Mouse (Mus musculus) limb, embryonic 13.5 days (tissue): Measurements from ENCODE around the gene Gm47289. TPM values are rescaled to one million over a fixed set of nuclear protein-coding genes. Genes with fewer than 3 reads are reported as not detected.

Experiments
- ATAC-seq: fragments of 200-750 bp; cut with Nextera tagmentation; 2 replicates; pipeline ENCODE4 v1.8.0; 2017; ENCODE audit warnings: low read depth, moderate number of reproducible peaks, moderate TSS enrichment; ENCODE audit not compliant: low FRiP score
- H3K27ac ChIP-seq: fragments of 300-500 bp; sonication (generic); 2 replicates; pipeline ENCODE4 v1.5.1; 2015; ENCODE audit warnings: inconsistent platforms, mild to moderate bottlenecking, moderate library complexity
- H3K27me3 ChIP-seq: fragments of 300-500 bp; sonication (generic); 2 replicates; pipeline ENCODE4 v1.6.1; 2015; ENCODE audit warnings: mild to moderate bottlenecking, inconsistent platforms
- H3K36me3 ChIP-seq: fragments of 300-500 bp; sonication (generic); 2 replicates; pipeline ENCODE4 v1.6.1; 2015; ENCODE audit warnings: inconsistent platforms, mild to moderate bottlenecking, moderate library complexity
- H3K4me1 ChIP-seq: fragments of 300-500 bp; sonication (generic); 2 replicates; pipeline ENCODE4 v1.6.1; 2015; ENCODE audit warnings: inconsistent platforms
- H3K4me2 ChIP-seq: fragments of 300-500 bp; sonication (generic); replicated peaks from 2 replicates; pipeline ENCODE4 v1.6.1; 2015; ENCODE audit warnings: inconsistent platforms, mild to moderate bottlenecking, moderate library complexity
- H3K4me3 ChIP-seq: fragments of 300-500 bp; sonication (generic); 2 replicates; pipeline ENCODE4 v1.5.1; 2015; ENCODE audit warnings: moderate library complexity, mild to moderate bottlenecking, inconsistent platforms
- H3K9ac ChIP-seq: fragments of 300-500 bp; sonication (generic); 2 replicates; pipeline ENCODE4 v1.6.1; 2015; ENCODE audit warnings: mild to moderate bottlenecking, inconsistent platforms
- H3K9me3 ChIP-seq: fragments of 300-500 bp; sonication (generic); 2 replicates; pipeline ENCODE4 v1.6.1; 2016; ENCODE audit warnings: inconsistent platforms
- WGBS: fragments of 180-500 bp; shearing (Covaris S2); methylation state at CpG from one replicate; pipeline ENCODE4 v1.1.7; 2015; 5-methylcytosine and 5-hydroxymethylcytosine counted together
- polyA plus RNA-seq: library from polyadenylated mRNA; unstranded; fragments of >200 nt; fragmentation: Nextera tagmentation; extraction: Ambion mirVana; gene quantifications from 2 replicates; pipeline ENCODE4 v1.2.1, GENCODE M21; 2015

Gm47289 gene
- polyA plus RNA-seq, 1 experiment from 2014 or later, result not detected

GRCm38 (mm10) chr9:119165548-119165947 is 6.6 kb downstream of the Gm47289 start:
- Histone ChIP-seq H3K9me3 (no peaks in the 10 kb centered on the region), H3K27me3 (no peaks in the 10 kb centered on the region), H3K4me2 (no peak overlapping the region), H3K4me1 (no peaks in the 10 kb centered on the region), H3K9ac (no peak overlapping the region), H3K27ac (no peak overlapping the region), H3K4me3 (no peak overlapping the region), H3K36me3 (no peaks in the 10 kb centered on the region)
- 93% methylated on average over 6 of the region's 6 CpGs for WGBS
- ATAC-seq, result no peak

- Histone ChIP-seq H3K9ac (no peak overlapping the region), H3K4me1 (no peaks in the 10 kb centered on the region), H3K9me3 (no peaks in the 10 kb centered on the region), H3K27me3 (no peaks in the 10 kb centered on the region), H3K4me2 (no peak overlapping the region), H3K4me3 (no peak overlapping the region), H3K27ac (no peak overlapping the region), H3K36me3 (no peaks in the 10 kb centered on the region)
- WGBS, result 93% methylated on average over 2 of the region's 2 CpGs
- ATAC-seq, result no peak
These were observed 8.6 kb downstream of the Gm47289 start for GRCm38 (mm10) chr9:119167608-119168007.

GRCm38 (mm10) chr9:119179292-119179691 is 20.3 kb downstream of the Gm47289 start:
- 87% methylated on average over 11 of the region's 11 CpGs for WGBS
- Histone ChIP-seq H3K9me3 (no peaks in the 10 kb centered on the region), H3K27ac (no peak overlapping the region), H3K27me3 (no peaks in the 10 kb centered on the region), H3K4me2 (no peak overlapping the region), H3K4me1 (0 out of 2 replicates have a peak, but pooled peaks cover 6% of the 10 kb centered on the region), H3K36me3 (no peaks in the 10 kb centered on the region), H3K4me3 (no peak overlapping the region), H3K9ac (no peak overlapping the region)
- ATAC-seq, result no peak

GRCm38 (mm10) chr9:119181241-119181728 is 22.3 kb downstream of the Gm47289 start:
- no peaks in the 10 kb centered on the region for H3K9me3 ChIP-seq
- H3K27ac ChIP-seq, result no peak overlapping the region
- H3K27me3 ChIP-seq, result no peaks in the 10 kb centered on the region
- H3K4me3 ChIP-seq, result no peak overlapping the region
- no peak overlapping the region for H3K9ac ChIP-seq
- no peaks in the 10 kb centered on the region for H3K36me3 ChIP-seq
- 0 out of 2 replicates have a peak, but pooled peaks cover 6% of the 10 kb centered on the region for H3K4me1 ChIP-seq
- WGBS, result 26% methylated on average over 3 of the region's 3 CpGs
- no peak overlapping the region for H3K4me2 ChIP-seq
- ATAC-seq, result no peak

GRCm38 (mm10) chr9:119192202-119192990 is 33.4 kb downstream of the Gm47289 start:
- 37% methylated on average over 11 of the region's 11 CpGs for WGBS
- Histone ChIP-seq H3K27me3 (no peaks in the 10 kb centered on the region), H3K4me1 (no peaks in the 10 kb centered on the region), H3K9ac (no peak overlapping the region), H3K36me3 (no peaks in the 10 kb centered on the region), H3K4me3 (no peak overlapping the region), H3K4me2 (no peak overlapping the region), H3K27ac (no peak overlapping the region), H3K9me3 (no peaks in the 10 kb centered on the region)
- no peak for ATAC-seq

GRCm38 (mm10) chr9:119199151-119199861 is 40.3 kb downstream of the Gm47289 start:
- Histone ChIP-seq H3K9me3 (peaks cover 9% of the 10 kb centered on the region; the same call in 1 of the 2 replicates), H3K9ac (no peak overlapping the region), H3K27ac (no peak overlapping the region), H3K36me3 (no peaks in the 10 kb centered on the region), H3K27me3 (no peaks in the 10 kb centered on the region), H3K4me3 (no peak overlapping the region), H3K4me1 (no peaks in the 10 kb centered on the region), H3K4me2 (no peak overlapping the region)
- WGBS, result 75% methylated on average over 10 of the region's 10 CpGs
- ATAC-seq, result no peak

- Histone ChIP-seq H3K4me3 (no peak overlapping the region), H3K27me3 (no peaks in the 10 kb centered on the region), H3K4me1 (no peaks in the 10 kb centered on the region), H3K27ac (no peak overlapping the region), H3K4me2 (no peak overlapping the region), H3K9ac (no peak overlapping the region), H3K36me3 (no peaks in the 10 kb centered on the region), H3K9me3 (peaks cover 21% of the 10 kb centered on the region)
- 83% methylated on average over 5 of the region's 5 CpGs for WGBS
- ATAC-seq, result no peak
These were observed 42.7 kb downstream of the Gm47289 start for GRCm38 (mm10) chr9:119201653-119202052.

GRCm38 (mm10) chr9:119203617-119204016 is 44.7 kb downstream of the Gm47289 start:
- Histone ChIP-seq H3K9me3 (peaks cover 21% of the 10 kb centered on the region), H3K4me3 (no peak overlapping the region), H3K27ac (no peak overlapping the region), H3K27me3 (no peaks in the 10 kb centered on the region), H3K4me2 (no peak overlapping the region), H3K36me3 (no peaks in the 10 kb centered on the region), H3K9ac (no peak overlapping the region), H3K4me1 (no peaks in the 10 kb centered on the region)
- no peak for ATAC-seq
- 97% methylated on average over 9 of the region's 9 CpGs for WGBS

GRCm38 (mm10) chr9:119205756-119206155 is 46.8 kb downstream of the Gm47289 start:
- Histone ChIP-seq H3K27ac (no peak overlapping the region), H3K36me3 (no peaks in the 10 kb centered on the region), H3K4me3 (no peak overlapping the region), H3K9ac (no peak overlapping the region), H3K4me2 (no peak overlapping the region), H3K9me3 (peaks cover 21% of the 10 kb centered on the region), H3K4me1 (no peaks in the 10 kb centered on the region), H3K27me3 (no peaks in the 10 kb centered on the region)
- WGBS, result 86% methylated on average over 5 of the region's 5 CpGs
- ATAC-seq, result no peak

- 81% methylated on average over 2 of the region's 2 CpGs for WGBS
- Histone ChIP-seq H3K9ac (no peak overlapping the region), H3K4me3 (no peak overlapping the region), H3K36me3 (no peaks in the 10 kb centered on the region), H3K4me1 (no peaks in the 10 kb centered on the region), H3K27me3 (no peaks in the 10 kb centered on the region), H3K9me3 (peaks cover 21% of the 10 kb centered on the region), H3K27ac (no peak overlapping the region), H3K4me2 (no peak overlapping the region)
- ATAC-seq, result no peak
These were observed 47.7 kb downstream of the Gm47289 start for GRCm38 (mm10) chr9:119206666-119207065.

GRCm38 (mm10) chr9:119207113-119207512 is 48.2 kb downstream of the Gm47289 start:
- Histone ChIP-seq H3K4me3 (no peak overlapping the region), H3K9me3 (peaks cover 21% of the 10 kb centered on the region), H3K27me3 (no peaks in the 10 kb centered on the region), H3K9ac (no peak overlapping the region), H3K4me1 (no peaks in the 10 kb centered on the region), H3K4me2 (no peak overlapping the region), H3K27ac (no peak overlapping the region), H3K36me3 (no peaks in the 10 kb centered on the region)
- 80% methylated on average over 4 of the region's 4 CpGs for WGBS
- no peak for ATAC-seq

- WGBS, result 92% methylated on average over 4 of the region's 4 CpGs
- no peak within 1 kb of the TSS for H3K4me2 ChIP-seq
- H3K9ac ChIP-seq, result no peak within 1 kb of the TSS
- H3K36me3 ChIP-seq, result no peaks in the 10 kb centered on the region
- no peaks in the 10 kb centered on the region for H3K4me1 ChIP-seq
- H3K27ac ChIP-seq, result no peak within 1 kb of the TSS
- H3K4me3 ChIP-seq, result no peak within 1 kb of the TSS
- no peak for ATAC-seq
- peaks cover 15% of the 10 kb centered on the region for H3K9me3 ChIP-seq
- H3K27me3 ChIP-seq, result no peaks in the 10 kb centered on the region
These were observed 50.0 kb downstream of the Gm47289 start, which contains the start of gene Slc22a13 for GRCm38 (mm10) chr9:119208998-119209397. Gene Slc22a13, minus strand, starts transcription at chr9:119209098.
